Mouse (Mus musculus): ENCODE measurements around the gene Cyp1b1. TPM values are rescaled to one million over a fixed set of nuclear protein-coding genes. Genes with fewer than 3 reads are reported as not detected.

Cyp1b1 gene
- total RNA-seq, 2 experiments from 2014 or later: 0.36 to 0.42 TPM

- peak in 1 of 2 experiments; percentile 6 for DNase-seq (ENCODE audit: low spot score in 2 of 2)
Observed at GRCm38 (mm10) chr17:79714368-79714895, 429 bp downstream of the Cyp1b1 start.

- peak in 1 of 2 experiments; percentile 49 for DNase-seq (ENCODE audit: low spot score in 2 of 2)
Observed at GRCm38 (mm10) chr17:79713643-79714367, 1.1 kb downstream of the Cyp1b1 start.

- no peak for DNase-seq (ENCODE audit: low spot score in 2 of 2)
Observed at GRCm38 (mm10) chr17:79713276-79713642, 1.6 kb downstream of the Cyp1b1 start.

- DNase-seq (ENCODE audit: low spot score in 2 of 2): no peak
Observed at GRCm38 (mm10) chr17:79712536-79712935, 2.3 kb downstream of the Cyp1b1 start.

- no peak for DNase-seq (ENCODE audit: low spot score in 2 of 2)
Observed at GRCm38 (mm10) chr17:79711944-79712343, 2.9 kb downstream of the Cyp1b1 start.

GRCm38 (mm10) chr17:79710246-79710842 is 4.5 kb downstream of the Cyp1b1 start:
- DNase-seq (ENCODE audit: low spot score in 2 of 2): no peak

- no peak for DNase-seq (ENCODE audit: low spot score in 2 of 2)
Observed at GRCm38 (mm10) chr17:79709718-79710117, 5.1 kb downstream of the Cyp1b1 start.

- DNase-seq (ENCODE audit: low spot score in 2 of 2): no peak
Observed at GRCm38 (mm10) chr17:79708168-79708567, 6.7 kb downstream of the Cyp1b1 start.

GRCm38 (mm10) chr17:79705671-79706455 is 9.0 kb downstream of the Cyp1b1 start:
- no peak for DNase-seq (ENCODE audit: low spot score in 2 of 2)

- no peak for DNase-seq (ENCODE audit: low spot score in 2 of 2)
Observed at GRCm38 (mm10) chr17:79700871-79701270, 14.0 kb downstream of the Cyp1b1 start.

- no peak for DNase-seq (ENCODE audit: low spot score in 2 of 2)
Observed at GRCm38 (mm10) chr17:79699197-79699596, 15.7 kb downstream of the Cyp1b1 start.

GRCm38 (mm10) chr17:79695541-79695940 is 19.3 kb downstream of the Cyp1b1 start:
- DNase-seq (ENCODE audit: low spot score in 2 of 2): no peak

GRCm38 (mm10) chr17:79695106-79695505 is 19.8 kb downstream of the Cyp1b1 start:
- DNase-seq (ENCODE audit: low spot score in 2 of 2): no peak

- no peak for DNase-seq (ENCODE audit: low spot score in 2 of 2)
Observed at GRCm38 (mm10) chr17:79670837-79671236, 44.0 kb downstream of the Cyp1b1 start.

GRCm38 (mm10) chr17:79664106-79664417 is 50.8 kb downstream of the Cyp1b1 start:
- DNase-seq (ENCODE audit: low spot score in 2 of 2): no peak

- no peak for DNase-seq (ENCODE audit: low spot score in 2 of 2)
Observed at GRCm38 (mm10) chr17:79663393-79664105, 51.3 kb downstream of the Cyp1b1 start.

- no peak for DNase-seq (ENCODE audit: low spot score in 2 of 2)
Observed at GRCm38 (mm10) chr17:79661848-79662247, 53.0 kb downstream of the Cyp1b1 start.

- DNase-seq (ENCODE audit: low spot score in 2 of 2): peak; percentile 33 to 72
Observed at GRCm38 (mm10) chr17:79661387-79661786, 53.5 kb downstream of the Cyp1b1 start.

- no peak for DNase-seq (ENCODE audit: low spot score in 2 of 2)
Observed at GRCm38 (mm10) chr17:79658863-79659262, 56.0 kb downstream of the Cyp1b1 start.

- DNase-seq (ENCODE audit: low spot score in 2 of 2): no peak
Observed at GRCm38 (mm10) chr17:79658452-79658851, 56.4 kb downstream of the Cyp1b1 start.

- no peak for DNase-seq (ENCODE audit: low spot score in 2 of 2)
Observed at GRCm38 (mm10) chr17:79657785-79658184, 57.1 kb downstream of the Cyp1b1 start.
